Mouse (Mus musculus) ES-E14 (cell line): ENCODE measurements around the gene Klhl26. TPM values are rescaled to one million over a fixed set of nuclear protein-coding genes. Genes with fewer than 3 reads are reported as not detected.

Source experiments
- DNase-seq: peaks from one replicate; pipeline ENCODE4 v3.0.0-alpha.2; 2013; ENCODE audit warnings: low read depth, low spot score
- H3K27ac ChIP-seq: 2 replicates; pipeline ENCODE4 v1.5.1; 2012; ENCODE audit warnings: low read depth, mild to moderate bottlenecking, low read length, moderate library complexity, mixed read lengths; ENCODE audit not compliant: poor library complexity, insufficient read depth, severe bottlenecking
- H3K36me3 ChIP-seq: 2 replicates; pipeline ENCODE4 v1.6.1; 2012; ENCODE audit warnings: mild to moderate bottlenecking, low read length, moderate library complexity, mixed read lengths; ENCODE audit not compliant: control insufficient read depth, poor library complexity, insufficient read depth, severe bottlenecking
- H3K4me1 ChIP-seq, 2 experiments: fragments of 150-350 bp in 1 of 2; sonication (generic) in 1 of 2; 2 replicates each; pipeline ENCODE4 v1.6.1; 2012; ENCODE audit warnings: low read length in 2 of 2, mild to moderate bottlenecking in 1 of 2, mixed read lengths in 1 of 2; ENCODE audit not compliant: control insufficient read depth in 2 of 2, insufficient read depth in 2 of 2, poor library complexity in 1 of 2
- H3K4me3 ChIP-seq, 2 experiments: fragments of 150-350 bp in 1 of 2; sonication (generic) in 1 of 2; 2 replicates each; pipeline ENCODE4 v1.5.1; 2012; ENCODE audit warnings: low read length in 2 of 2, low read depth in 1 of 2, mild to moderate bottlenecking in 1 of 2, mixed read lengths in 1 of 2; ENCODE audit not compliant: insufficient read depth in 1 of 2, poor library complexity in 1 of 2, severe bottlenecking in 1 of 2
- H3K9ac ChIP-seq: 2 replicates; pipeline ENCODE4 v1.6.1; 2012; ENCODE audit warnings: low read depth, mild to moderate bottlenecking, low read length, mixed read lengths; ENCODE audit not compliant: poor library complexity, insufficient read depth, severe bottlenecking
- H3K9me3 ChIP-seq: fragments of 150-350 bp; sonication (generic); 2 replicates; pipeline ENCODE4 v1.6.1; 2012; ENCODE audit warnings: low read depth, mild to moderate bottlenecking, low read length; ENCODE audit not compliant: control insufficient read depth, insufficient read depth
- CHD2 ChIP-seq: IDR thresholded peaks from 2 replicates; pipeline ENCODE4 v1.6.1; 2014; ENCODE audit warnings: mild to moderate bottlenecking, low read depth, low read length, inconsistent platforms
- HCFC1 ChIP-seq: IDR thresholded peaks from 2 replicates; pipeline ENCODE4 v1.6.1; 2012; ENCODE audit warnings: low read length, inconsistent platforms, borderline replicate concordance; ENCODE audit not compliant: insufficient read depth
- MAFK ChIP-seq: IDR thresholded peaks from 2 replicates; pipeline ENCODE4 v1.6.1; 2014; ENCODE audit warnings: mild to moderate bottlenecking, low read depth, low read length, inconsistent platforms; ENCODE audit not compliant: insufficient read depth
- ZC3H11A ChIP-seq: IDR thresholded peaks from 2 replicates; pipeline ENCODE4 v1.6.1; 2012; ENCODE audit warnings: low read depth, mild to moderate bottlenecking, inconsistent platforms, low read length, borderline replicate concordance
- ZNF384 ChIP-seq: IDR thresholded peaks from 2 replicates; pipeline ENCODE4 v1.6.1; 2012; ENCODE audit warnings: low read depth, low read length, inconsistent platforms
- in situ Hi-C, 2 experiments: fragments of 600-800 bp; cut with MboI; formaldehyde crosslinking; loops; one replicate each; pipeline ENCODE4 v1.15.1; 2025; ENCODE audit warnings: low sequenced_read_pairs in 2 of 2, inconsistent platforms in 1 of 2; ENCODE audit not compliant: unreplicated experiment in 2 of 2
- total RNA-seq: library from RNA; depleted of rRNA; stranded (reverse); fragments of 300-350 nt; gene quantifications from 2 replicates; pipeline ENCODE4 v1.2.3, GENCODE M21; 2012

The Klhl26 gene
- total RNA-seq, 1 experiment = 22.8 TPM

DNA sequence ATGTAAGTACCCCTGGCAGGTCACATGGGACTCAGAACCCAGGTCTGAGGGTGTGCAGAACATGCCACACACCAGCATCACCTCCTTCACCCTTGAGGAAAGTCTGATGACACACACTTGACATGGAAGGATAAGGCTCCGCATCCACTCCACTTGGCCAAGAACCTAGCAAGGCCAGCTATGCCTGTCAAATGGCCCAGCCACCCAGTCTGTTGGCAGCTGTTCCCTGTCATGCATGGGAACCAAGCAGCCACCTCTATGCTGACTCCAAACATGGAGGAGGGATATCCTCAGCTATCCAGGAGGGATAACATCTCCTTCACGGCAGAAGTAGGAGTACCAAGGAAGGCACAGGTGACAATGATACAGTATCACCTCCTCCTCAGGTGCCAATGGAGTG lies 38.3 kb downstream of the Klhl26 start:
- no peaks in the 10 kb centered on the region for H3K9me3 ChIP-seq
- H3K9ac ChIP-seq = no peak overlapping the region
- H3K27ac ChIP-seq = no peak overlapping the region
- H3K4me1 ChIP-seq = peaks cover 0 to 5% of the 10 kb centered on the region in 2 experiments; a peak in 1 of 4 replicates
- no peak for TF ChIP-seq ZC3H11A
- in situ Hi-C loops = no loop called here
- no peaks in the 10 kb centered on the region for H3K36me3 ChIP-seq
- no peak for DNase-seq
- H3K4me3 ChIP-seq = no peak overlapping the region

DNA sequence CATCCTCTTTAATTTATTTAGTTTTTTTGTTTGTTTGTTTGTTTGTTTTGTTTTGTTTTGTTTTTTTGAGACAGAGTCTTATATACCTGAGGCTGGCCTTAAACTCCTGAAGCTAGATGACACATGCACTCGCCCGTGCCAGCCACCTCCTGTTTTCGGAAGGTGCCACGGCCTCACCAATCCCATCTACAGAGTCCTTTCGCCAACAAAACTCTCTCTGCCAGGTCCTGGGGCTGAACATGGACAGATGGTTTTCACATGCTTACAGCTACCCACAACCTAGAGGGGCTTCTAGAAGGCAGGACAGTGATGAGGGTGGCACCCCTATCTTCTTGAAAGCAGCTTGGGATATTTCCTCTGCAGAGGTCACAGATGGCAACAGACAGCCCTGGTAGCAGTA lies 41.6 kb downstream of the Klhl26 start:
- TF ChIP-seq ZC3H11A (no peak), HCFC1 (no peak), MAFK (no peak), CHD2 (no peak), ZNF384 (no peak)
- no peaks in the 10 kb centered on the region for H3K36me3 ChIP-seq
- DNase-seq = no peak
- H3K9ac ChIP-seq = no peak overlapping the region
- H3K4me1 ChIP-seq = peaks cover 0 to 8% of the 10 kb centered on the region in 2 experiments; a peak in 1 of 4 replicates
- no peaks in the 10 kb centered on the region for H3K9me3 ChIP-seq
- no peak overlapping the region for H3K4me3 ChIP-seq
- H3K27ac ChIP-seq = no peak overlapping the region
- in situ Hi-C loops = no loop called here

DNA sequence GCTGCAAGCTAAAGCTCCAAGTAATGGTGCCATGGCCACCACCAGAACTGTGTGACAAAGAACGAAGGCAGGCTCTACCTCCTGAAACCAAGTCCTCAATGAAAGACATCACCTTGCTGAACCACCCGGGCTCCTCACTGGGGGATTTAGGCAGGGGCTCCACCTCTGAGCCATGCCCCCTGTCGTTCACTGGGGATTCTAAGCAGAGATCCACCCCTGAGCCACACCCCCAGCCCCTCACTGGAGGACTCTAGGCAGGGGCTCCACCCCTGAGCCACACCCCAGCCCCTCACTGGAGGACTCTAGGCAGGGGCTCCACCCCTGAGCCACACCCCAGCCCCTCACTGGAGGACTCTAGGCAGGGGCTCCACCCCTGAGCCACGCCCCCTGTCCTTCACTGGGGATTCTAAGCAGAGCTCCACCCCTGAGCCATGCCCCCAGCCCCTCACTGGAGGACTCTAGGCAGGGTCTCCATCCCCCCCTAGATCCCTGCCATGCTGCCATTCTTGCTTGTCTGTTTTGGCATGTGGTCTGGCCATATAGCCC lies 43.7 kb downstream of the Klhl26 start:
- DNase-seq = peak; percentile 52
- Histone ChIP-seq H3K4me1 (peaks cover 0 to 3% of the 10 kb centered on the region in 2 experiments; a peak in 1 of 4 replicates), H3K27ac (no peak overlapping the region), H3K9me3 (no peaks in the 10 kb centered on the region), H3K36me3 (no peaks in the 10 kb centered on the region), H3K9ac (no peak overlapping the region), H3K4me3 (no peak overlapping the region)
- in situ Hi-C loops = no loop called here
- TF ChIP-seq ZNF384 = no peak
- TF ChIP-seq MAFK = no peak
- no peak for TF ChIP-seq HCFC1
- no peak for TF ChIP-seq CHD2

DNA sequence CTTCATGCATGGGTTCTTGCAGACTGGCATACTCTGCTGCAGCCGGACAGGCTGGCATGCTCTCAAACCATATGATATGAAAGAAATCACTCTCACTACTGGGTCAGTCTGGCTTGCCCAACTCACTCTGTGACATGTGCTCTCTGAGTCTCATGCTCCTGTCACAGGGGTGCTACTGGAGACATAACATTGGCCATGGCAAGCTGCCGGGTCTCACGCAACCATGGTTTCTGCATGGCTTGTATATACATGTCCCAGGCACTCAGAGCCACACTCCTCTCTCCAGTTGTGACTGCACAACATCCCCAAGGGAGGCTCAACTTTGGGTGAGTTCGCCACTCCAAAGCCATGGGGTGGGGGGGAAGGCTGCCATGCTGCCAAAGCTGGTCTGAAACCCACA lies 45.6 kb downstream of the Klhl26 start:
- H3K9ac ChIP-seq = no peak overlapping the region
- peaks cover 0 to 3% of the 10 kb centered on the region in 2 experiments; a peak in 1 of 4 replicates for H3K4me1 ChIP-seq
- no peak for DNase-seq
- no peak overlapping the region for H3K27ac ChIP-seq
- H3K9me3 ChIP-seq = no peaks in the 10 kb centered on the region
- in situ Hi-C loops = no loop called here
- TF ChIP-seq ZNF384 (no peak), ZC3H11A (no peak), CHD2 (no peak), HCFC1 (no peak), MAFK (no peak)
- H3K36me3 ChIP-seq = no peaks in the 10 kb centered on the region
- no peak overlapping the region for H3K4me3 ChIP-seq

DNA sequence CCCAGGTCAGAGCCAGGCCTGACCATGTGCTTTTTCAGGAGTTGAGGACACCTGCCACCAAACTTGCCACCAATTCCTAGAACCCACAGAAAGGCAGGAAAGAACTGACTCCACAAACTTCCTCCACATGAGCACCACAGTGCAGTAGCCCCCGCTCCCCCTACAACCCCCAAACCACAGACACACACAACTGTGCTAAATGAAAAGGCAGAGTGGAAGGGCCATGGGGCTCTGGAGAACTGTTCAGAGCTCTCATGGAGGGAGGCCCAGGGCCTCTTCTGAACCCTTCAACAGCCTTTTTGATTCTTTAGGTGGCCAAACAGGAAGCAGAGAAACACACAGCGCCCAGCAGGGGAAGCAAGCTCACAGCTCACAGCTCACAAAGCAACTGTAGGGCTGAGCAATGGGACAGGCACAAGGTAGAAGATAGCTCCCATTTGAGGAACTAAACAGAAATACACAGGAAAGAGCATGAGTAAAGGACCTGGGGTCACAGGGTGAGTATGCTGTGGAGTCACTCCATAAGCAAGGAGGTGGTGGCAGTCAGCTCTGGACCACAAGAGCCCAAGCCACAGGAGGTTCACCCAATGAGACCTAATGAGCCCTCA lies 50.4 kb downstream of the Klhl26 start:
- in situ Hi-C loops = no loop called here
- no peak overlapping the region for H3K4me3 ChIP-seq
- no peak for TF ChIP-seq MAFK
- no peak for TF ChIP-seq ZC3H11A
- TF ChIP-seq HCFC1 = no peak
- TF ChIP-seq CHD2 = no peak
- no peak for TF ChIP-seq ZNF384
- no peaks in the 10 kb centered on the region for H3K36me3 ChIP-seq
- DNase-seq = no peak
- H3K4me1 ChIP-seq = no peaks in the 10 kb centered on the region
- no peaks in the 10 kb centered on the region for H3K9me3 ChIP-seq
- H3K9ac ChIP-seq = no peak overlapping the region
- H3K27ac ChIP-seq = no peak overlapping the region
